Mouse (Mus musculus) lung, adult 2 months (tissue): ENCODE results near the gene Eif2b3.

ENCODE experiments used
- CTCF ChIP-seq: fragments of 200-500 bp; IDR thresholded peaks from 2 replicates; pipeline ENCODE4 v1.5.1; 2011; ENCODE audit warnings: mild to moderate bottlenecking, low read length, control low read depth; ENCODE audit not compliant: insufficient read depth
- POLR2A ChIP-seq: fragments of 200-500 bp; IDR thresholded peaks from 2 replicates; pipeline ENCODE4 v1.6.1; 2011; ENCODE audit warnings: low read depth, mild to moderate bottlenecking, control low read depth, low read length, borderline replicate concordance; ENCODE audit errors: extremely low read depth

- TF ChIP-seq CTCF (no peak), POLR2A (no peak)
Observed at GRCm38 (mm10) chr4:117105127-117105526, 85.9 kb downstream of the Eif2b3 start.
